Mouse (Mus musculus) thymus, adult 2 months (tissue): ENCODE measurements around the gene Gna11.

Experiments used
- CTCF ChIP-seq: fragments of 200-500 bp; IDR thresholded peaks from 2 replicates; pipeline ENCODE4 v1.5.1; 2012; ENCODE audit warnings: mild to moderate bottlenecking, control low read depth, low read length, moderate library complexity, borderline replicate concordance; ENCODE audit not compliant: control insufficient read depth, poor library complexity, insufficient read depth; ENCODE audit errors: extremely low read depth
- POLR2A ChIP-seq: fragments of 200-500 bp; IDR thresholded peaks from 2 replicates; pipeline ENCODE4 v1.6.1; 2012; ENCODE audit warnings: mild to moderate bottlenecking, low read length, control low read depth, moderate library complexity; ENCODE audit not compliant: control insufficient read depth, poor library complexity, insufficient read depth; ENCODE audit errors: extremely low read depth

- TF ChIP-seq CTCF (no peak), POLR2A (no peak)
Measured at GRCm38 (mm10) chr10:81541363-81541762, 3.6 kb downstream of the Gna11 start.
